Mouse (Mus musculus): ENCODE measurements around the gene Blmh. TPM values are rescaled to one million over a fixed set of nuclear protein-coding genes. Genes with fewer than 3 reads are reported as not detected.

Gene Blmh
- polyA plus RNA-seq, 1 experiment from 2014 or later: 89.0 TPM

- H3K27me3 ChIP-seq (ENCODE audit: control insufficient read depth, insufficient read depth, low read length): no peaks in the 10 kb centered on the region
- no peaks in the 10 kb centered on the region for H3K36me3 ChIP-seq (ENCODE audit: control insufficient read depth, insufficient read depth, low read length)
- 20% methylated on average over 5 of the region's 5 CpGs for WGBS (ENCODE audit: insufficient replicate concordance)
- H3K9me3 ChIP-seq (replicated peaks; ENCODE audit: control insufficient read depth, low read length): no peaks in the 10 kb centered on the region
- H3K4me3 ChIP-seq (ENCODE audit: low read depth, low read length): no peak overlapping the region
- H3K4me1 ChIP-seq (ENCODE audit: control insufficient read depth, insufficient read depth, low read length): peaks cover 12% of the 10 kb centered on the region
- no peak overlapping the region for H3K27ac ChIP-seq (ENCODE audit: low read depth, low read length)
- no peak overlapping the region for H3K9ac ChIP-seq (ENCODE audit: low read depth, low read length)
- ATAC-seq (replicated peaks; ENCODE audit: insufficient number of reproducible peaks, low FRiP score, low TSS enrichment): 0 out of 2 replicates have a peak, but pooled peaks have one; percentile 41
- no peak overlapping the region for H3K4me2 ChIP-seq
These were observed 30.4 kb upstream of the Blmh start for GRCm38 (mm10) chr11:76894240-76894639.

- 0 out of 2 replicates have a peak, but pooled peaks cover 2% of the 10 kb centered on the region for H3K4me1 ChIP-seq (ENCODE audit: control insufficient read depth, insufficient read depth, low read length)
- no peak for ATAC-seq (replicated peaks; ENCODE audit: insufficient number of reproducible peaks, low FRiP score, low TSS enrichment)
- H3K9me3 ChIP-seq (replicated peaks; ENCODE audit: control insufficient read depth, low read length): no peaks in the 10 kb centered on the region
- no peak overlapping the region for H3K9ac ChIP-seq (ENCODE audit: low read depth, low read length)
- H3K27ac ChIP-seq (ENCODE audit: low read depth, low read length): no peak overlapping the region
- H3K4me2 ChIP-seq: no peak overlapping the region
- no peak overlapping the region for H3K4me3 ChIP-seq (ENCODE audit: low read depth, low read length)
- H3K27me3 ChIP-seq (ENCODE audit: control insufficient read depth, insufficient read depth, low read length): no peaks in the 10 kb centered on the region
- H3K36me3 ChIP-seq (ENCODE audit: control insufficient read depth, insufficient read depth, low read length): no peaks in the 10 kb centered on the region
- WGBS (ENCODE audit: insufficient replicate concordance): 42% methylated on average over 6 of the region's 6 CpGs
These were observed 28.2 kb upstream of the Blmh start for GRCm38 (mm10) chr11:76896360-76896759.

- H3K9ac ChIP-seq (ENCODE audit: low read depth, low read length): no peak overlapping the region
- no peak for ATAC-seq (replicated peaks; ENCODE audit: insufficient number of reproducible peaks, low FRiP score, low TSS enrichment)
- no peaks in the 10 kb centered on the region for H3K36me3 ChIP-seq (ENCODE audit: control insufficient read depth, insufficient read depth, low read length)
- no peaks in the 10 kb centered on the region for H3K9me3 ChIP-seq (replicated peaks; ENCODE audit: control insufficient read depth, low read length)
- 0 out of 2 replicates have a peak, but pooled peaks cover 2% of the 10 kb centered on the region for H3K4me1 ChIP-seq (ENCODE audit: control insufficient read depth, insufficient read depth, low read length)
- no peak overlapping the region for H3K4me3 ChIP-seq (ENCODE audit: low read depth, low read length)
- WGBS (ENCODE audit: insufficient replicate concordance): 47% methylated on average over 1 of the region's 1 CpGs
- no peak overlapping the region for H3K4me2 ChIP-seq
- H3K27me3 ChIP-seq (ENCODE audit: control insufficient read depth, insufficient read depth, low read length): no peaks in the 10 kb centered on the region
- H3K27ac ChIP-seq (ENCODE audit: low read depth, low read length): no peak overlapping the region
These were observed 27.5 kb upstream of the Blmh start for GRCm38 (mm10) chr11:76897126-76897525.

GRCm38 (mm10) chr11:76897871-76898270 lies 26.7 kb upstream of the Blmh start:
- no peak overlapping the region for H3K27ac ChIP-seq (ENCODE audit: low read depth, low read length)
- 0 out of 2 replicates have a peak, but pooled peaks cover 2% of the 10 kb centered on the region for H3K4me1 ChIP-seq (ENCODE audit: control insufficient read depth, insufficient read depth, low read length)
- ATAC-seq (replicated peaks; ENCODE audit: insufficient number of reproducible peaks, low FRiP score, low TSS enrichment): no peak
- no peak overlapping the region for H3K4me3 ChIP-seq (ENCODE audit: low read depth, low read length)
- no peaks in the 10 kb centered on the region for H3K27me3 ChIP-seq (ENCODE audit: control insufficient read depth, insufficient read depth, low read length)
- no peaks in the 10 kb centered on the region for H3K36me3 ChIP-seq (ENCODE audit: control insufficient read depth, insufficient read depth, low read length)
- no peaks in the 10 kb centered on the region for H3K9me3 ChIP-seq (replicated peaks; ENCODE audit: control insufficient read depth, low read length)
- WGBS (ENCODE audit: insufficient replicate concordance): 53% methylated on average over 3 of the region's 3 CpGs
- no peak overlapping the region for H3K9ac ChIP-seq (ENCODE audit: low read depth, low read length)
- no peak overlapping the region for H3K4me2 ChIP-seq

GRCm38 (mm10) chr11:76898751-76899150 lies 25.9 kb upstream of the Blmh start:
- H3K4me3 ChIP-seq (ENCODE audit: low read depth, low read length): no peak overlapping the region
- WGBS (ENCODE audit: insufficient replicate concordance): 84% methylated on average over 3 of the region's 3 CpGs
- no peaks in the 10 kb centered on the region for H3K36me3 ChIP-seq (ENCODE audit: control insufficient read depth, insufficient read depth, low read length)
- no peaks in the 10 kb centered on the region for H3K27me3 ChIP-seq (ENCODE audit: control insufficient read depth, insufficient read depth, low read length)
- H3K9me3 ChIP-seq (replicated peaks; ENCODE audit: control insufficient read depth, low read length): no peaks in the 10 kb centered on the region
- no peak overlapping the region for H3K27ac ChIP-seq (ENCODE audit: low read depth, low read length)
- ATAC-seq (replicated peaks; ENCODE audit: insufficient number of reproducible peaks, low FRiP score, low TSS enrichment): no peak
- 0 out of 2 replicates have a peak, but pooled peaks cover 2% of the 10 kb centered on the region for H3K4me1 ChIP-seq (ENCODE audit: control insufficient read depth, insufficient read depth, low read length)
- no peak overlapping the region for H3K9ac ChIP-seq (ENCODE audit: low read depth, low read length)
- H3K4me2 ChIP-seq: no peak overlapping the region

- no peak for ATAC-seq (replicated peaks; ENCODE audit: insufficient number of reproducible peaks, low FRiP score, low TSS enrichment)
- no peak overlapping the region for H3K4me3 ChIP-seq (ENCODE audit: low read depth, low read length)
- H3K4me1 ChIP-seq (ENCODE audit: control insufficient read depth, insufficient read depth, low read length): 0 out of 2 replicates have a peak, but pooled peaks cover 2% of the 10 kb centered on the region
- no peak overlapping the region for H3K9ac ChIP-seq (ENCODE audit: low read depth, low read length)
- H3K27ac ChIP-seq (ENCODE audit: low read depth, low read length): no peak overlapping the region
- no peak overlapping the region for H3K4me2 ChIP-seq
- no peaks in the 10 kb centered on the region for H3K27me3 ChIP-seq (ENCODE audit: control insufficient read depth, insufficient read depth, low read length)
- H3K9me3 ChIP-seq (replicated peaks; ENCODE audit: control insufficient read depth, low read length): no peaks in the 10 kb centered on the region
- 57% methylated on average over 5 of the region's 5 CpGs for WGBS (ENCODE audit: insufficient replicate concordance)
- no peaks in the 10 kb centered on the region for H3K36me3 ChIP-seq (ENCODE audit: control insufficient read depth, insufficient read depth, low read length)
These were observed 24.6 kb upstream of the Blmh start for GRCm38 (mm10) chr11:76899758-76900738.

- Histone ChIP-seq H3K4me2 (no peak within 1 kb of the TSS), H3K9ac (ENCODE audit: low read depth, low read length) (no peak within 1 kb of the TSS), H3K4me3 (ENCODE audit: low read depth, low read length) (no peak within 1 kb of the TSS), H3K27me3 (ENCODE audit: control insufficient read depth, insufficient read depth, low read length) (no peaks in the 10 kb centered on the region), H3K27ac (ENCODE audit: low read depth, low read length) (no peak within 1 kb of the TSS), H3K36me3 (ENCODE audit: control insufficient read depth, insufficient read depth, low read length) (no peaks in the 10 kb centered on the region), H3K9me3 (replicated peaks; ENCODE audit: control insufficient read depth, low read length) (no peaks in the 10 kb centered on the region), H3K4me1 (ENCODE audit: control insufficient read depth, insufficient read depth, low read length) (no peaks in the 10 kb centered on the region)
- ATAC-seq (replicated peaks; ENCODE audit: insufficient number of reproducible peaks, low FRiP score, low TSS enrichment): no peak
- WGBS (ENCODE audit: insufficient replicate concordance): 61% methylated on average over 7 of the region's 7 CpGs
These were observed 22.8 kb upstream of the Blmh start, which contains the start of gene Tmigd1 for GRCm38 (mm10) chr11:76901579-76902361. Tmigd1 (plus strand) TSS chr11:76902159.

- H3K4me2 ChIP-seq: no peak overlapping the region
- no peak for ATAC-seq (replicated peaks; ENCODE audit: insufficient number of reproducible peaks, low FRiP score, low TSS enrichment)
- no peak overlapping the region for H3K4me3 ChIP-seq (ENCODE audit: low read depth, low read length)
- H3K36me3 ChIP-seq (ENCODE audit: control insufficient read depth, insufficient read depth, low read length): no peaks in the 10 kb centered on the region
- H3K4me1 ChIP-seq (ENCODE audit: control insufficient read depth, insufficient read depth, low read length): no peaks in the 10 kb centered on the region
- H3K9me3 ChIP-seq (replicated peaks; ENCODE audit: control insufficient read depth, low read length): no peaks in the 10 kb centered on the region
- no peak overlapping the region for H3K9ac ChIP-seq (ENCODE audit: low read depth, low read length)
- whole genome bisulfite sequencing (ENCODE audit: insufficient replicate concordance): 81% methylated on average over 2 of the region's 2 CpGs
- no peak overlapping the region for H3K27ac ChIP-seq (ENCODE audit: low read depth, low read length)
- no peaks in the 10 kb centered on the region for H3K27me3 ChIP-seq (ENCODE audit: control insufficient read depth, insufficient read depth, low read length)
These were observed 20.3 kb upstream of the Blmh start for GRCm38 (mm10) chr11:76904340-76904739.

Measured in heart, embryonic 11.5 days (tissue).